Mouse (Mus musculus) megakaryocyte, embryonic 14.5 days (primary cell): Measurements from ENCODE around the gene Mdfic.

Experiments
- FLI1 ChIP-seq: IDR thresholded peaks from 2 replicates; pipeline ENCODE4 v1.6.1; 2012; ENCODE audit warnings: low read length, inconsistent platforms, mixed read lengths
- GATA1 ChIP-seq: IDR thresholded peaks from 3 replicates; pipeline ENCODE4 v1.6.1; 2012; ENCODE audit warnings: mixed read lengths, low read length, inconsistent platforms, borderline replicate concordance

DNA sequence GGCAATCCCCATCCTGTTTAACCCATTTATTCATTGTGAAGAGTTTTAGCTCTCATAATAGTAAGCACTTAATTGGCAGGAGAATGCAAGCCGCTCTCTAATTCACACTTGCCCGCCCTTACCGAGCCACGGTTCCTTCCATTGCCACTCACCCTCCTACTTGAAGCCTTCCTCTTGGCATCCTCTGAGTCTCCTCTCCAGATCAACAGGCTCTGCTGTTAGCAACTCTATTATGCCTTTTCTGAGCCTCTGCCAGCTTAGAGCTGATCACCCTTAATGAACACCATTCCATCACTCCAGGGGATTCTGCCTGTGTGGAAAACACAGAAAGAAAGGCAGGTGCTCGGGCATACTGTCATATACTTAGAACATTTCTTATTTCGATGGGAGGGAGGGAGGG is 24.9 kb downstream of the Mdfic start:
- TF ChIP-seq GATA1: no peak
- TF ChIP-seq FLI1: no peak
